In genomic region chr3:58524246-58524645, GRCm38 (mm10) we compare ENCODE assay signal across 8 mouse cellular contexts. TPM values are rescaled to one million over a fixed set of nuclear protein-coding genes. Genes with fewer than 3 reads are reported as not detected.
DNase-seq lines count a peak whose midpoint lies in the region; ATAC-seq and TF ChIP-seq lines count a peak whose summit lies in the region.

No protein-coding gene starts in this region.

- TF ChIP-seq CTCF in C2C12 (IDR thresholded peaks at IDR 0.05; ENCODE audit: control insufficient read depth, insufficient read depth, insufficient read length), result no peak

- peak overlapping the region; percentile 38 for H3ac ChIP-seq in C2C12 (ENCODE audit: control insufficient read depth, insufficient read length, low read depth)

- no peaks in the 10 kb centered on the region for H3K9me3 ChIP-seq in forebrain, embryonic 13.5 days (replicated peaks)
- no peaks in the 10 kb centered on the region for H3K9me3 ChIP-seq in liver, embryonic 12.5 days (replicated peaks)

- peaks cover 37% of the 10 kb centered on the region for H3K36me3 ChIP-seq in C2C12 (ENCODE audit: control insufficient read depth, insufficient read depth)
- H3K36me3 ChIP-seq in forebrain, embryonic 13.5 days (ENCODE audit: poor library complexity, severe bottlenecking), result peaks cover 17% of the 10 kb centered on the region
- H3K36me3 ChIP-seq in liver, embryonic 12.5 days, result peaks cover 38% of the 10 kb centered on the region

- H3K27ac ChIP-seq in forebrain, embryonic 13.5 days, result no peak overlapping the region
- H3K27ac ChIP-seq in liver, embryonic 12.5 days, result no peak overlapping the region

- H3K9ac ChIP-seq in forebrain, embryonic 13.5 days, result peak overlapping the region; percentile 94; the same call in 1 of the 2 replicates
- H3K9ac ChIP-seq in liver, embryonic 12.5 days, result peak overlapping the region; percentile 90

- H3K4me1 ChIP-seq in forebrain, embryonic 13.5 days, result peaks cover 25% of the 10 kb centered on the region
- peaks cover 27% of the 10 kb centered on the region for H3K4me1 ChIP-seq in liver, embryonic 12.5 days

- peak overlapping the region; percentile 87 for H3K4me3 ChIP-seq in C2C12 (ENCODE audit: insufficient read depth, poor library complexity, severe bottlenecking)
- peak overlapping the region; percentile 93 for H3K4me3 ChIP-seq in forebrain, embryonic 13.5 days
- peak overlapping the region; percentile 79 for H3K4me3 ChIP-seq in liver, embryonic 12.5 days

- peaks cover 56% of the 10 kb centered on the region for H3K79me2 ChIP-seq in C2C12 (ENCODE audit: control insufficient read depth, insufficient read depth)

- H3K27me3 ChIP-seq in C2C12 (ENCODE audit: control insufficient read depth, insufficient read depth, insufficient read length), result no peaks in the 10 kb centered on the region
- H3K27me3 ChIP-seq in forebrain, embryonic 13.5 days, result no peaks in the 10 kb centered on the region
- no peaks in the 10 kb centered on the region for H3K27me3 ChIP-seq in liver, embryonic 12.5 days (replicated peaks)

- ATAC-seq in forebrain, embryonic 13.5 days, result no peak
- ATAC-seq in liver, embryonic 12.5 days, result no peak

- 64% methylated on average over 4 of the region's 4 CpGs for WGBS in forebrain, embryonic 13.5 days
- WGBS in liver, embryonic 12.5 days (ENCODE audit: insufficient replicate concordance), result 56% methylated on average over 4 of the region's 4 CpGs

- peak overlapping the region; percentile 80 for H3K4me2 ChIP-seq in forebrain, embryonic 13.5 days
- peak overlapping the region; percentile 88 for H3K4me2 ChIP-seq in liver, embryonic 12.5 days

- peak; percentile 15 for DNase-seq in heart, adult 11 months
- no peak for DNase-seq in heart, adult 8-10 months (ENCODE audit: low spot score)
- DNase-seq in right cerebral cortex, adult 18-20 months, result no peak
- DNase-seq in right cerebral cortex, postnatal 25 days, result no peak
- DNase-seq in urinary bladder, postnatal 10 days (ENCODE audit: low spot score), result no peak

- peaks cover 44% of the 10 kb centered on the region for H3K79me3 ChIP-seq in C2C12 (ENCODE audit: low read depth)

TF ChIP-seq in C2C12, 6 proteins besides CTCF, POLR2A, EP300 and RAD21:
- no peak for TF ChIP-seq FOSL1 (IDR thresholded peaks at IDR 0.05; ENCODE audit: insufficient read depth, low read length, poor library complexity, severe bottlenecking)
- TF ChIP-seq MAX (IDR thresholded peaks at IDR 0.05), result no peak
- TF ChIP-seq CEBPB (IDR thresholded peaks at IDR 0.05; ENCODE audit: low read depth), result no peak
- TF ChIP-seq MYOG (IDR thresholded peaks at IDR 0.05; ENCODE audit: control insufficient read depth, extremely low read depth, insufficient read length), result no peak
- TF ChIP-seq USF1 (IDR thresholded peaks at IDR 0.05; ENCODE audit: low read depth), result no peak
- no peak for TF ChIP-seq MYOD1 (IDR thresholded peaks at IDR 0.05; ENCODE audit: control insufficient read depth, insufficient read length, low read depth)
TF ChIP-seq in C2C12: peak in this region for 0.

RNA-seq across cellular contexts. Expression of gene Eif2a, which starts 1.4 kb away (rescaled TPM):
- 10 to 100 TPM; 35.5 to 36.8 (median 35.8) TPM for total RNA-seq in heart, adult 8-10 months (2022)
- polyA plus RNA-seq in C2C12 (2012; fragmentation: generic; extraction: Trizol), result 16.1 TPM
- 53.2 and 54.9 TPM in 2 replicates for polyA plus RNA-seq in forebrain, embryonic 13.5 days (2015; fragmentation: Nextera tagmentation; extraction: Ambion mirVana)
- 40.0 and 41.1 TPM in 2 replicates for polyA plus RNA-seq in liver, embryonic 12.5 days (2016; fragmentation: Nextera tagmentation; extraction: Ambion mirVana)

RNA-seq across cellular contexts. Expression of gene Serp1, which starts 1.4 kb away (rescaled TPM):
- total RNA-seq in heart, adult 8-10 months (2022), result 10 to 100 TPM in 2 of 4 experiments, 1 to 10 TPM in 2; 8.8 to 14.1 (median 9.6) TPM
- polyA plus RNA-seq in C2C12 (2012; fragmentation: generic; extraction: Trizol), result 41.4 TPM
- polyA plus RNA-seq in forebrain, embryonic 13.5 days (2015; fragmentation: Nextera tagmentation; extraction: Ambion mirVana), result 99.0 and 99.3 TPM in 2 replicates
- polyA plus RNA-seq in liver, embryonic 12.5 days (2016; fragmentation: Nextera tagmentation; extraction: Ambion mirVana), result 121 and 123 TPM in 2 replicates

RNA-seq across cellular contexts. Expression of gene Selenot, which starts 52.2 kb away (rescaled TPM):
- 100 to 1,000 TPM; 116 to 126 (median 120) TPM for total RNA-seq in heart, adult 8-10 months (2022)
- polyA plus RNA-seq in C2C12 (2012; fragmentation: generic; extraction: Trizol), result 35.2 TPM
- 21.8 and 22.2 TPM in 2 replicates for polyA plus RNA-seq in forebrain, embryonic 13.5 days (2015; fragmentation: Nextera tagmentation; extraction: Ambion mirVana)
- polyA plus RNA-seq in liver, embryonic 12.5 days (2016; fragmentation: Nextera tagmentation; extraction: Ambion mirVana), result 15.3 and 17.0 TPM in 2 replicates
